Mouse (Mus musculus) megakaryocyte, embryonic 14.5 days (primary cell): ENCODE results near the gene Oit1. TPM values are rescaled to one million over a fixed set of nuclear protein-coding genes. Genes with fewer than 3 reads are reported as not detected.

ENCODE experiments used
- H3K27me3 ChIP-seq: replicated peaks from 2 replicates; pipeline ENCODE3; 2012; ENCODE audit warnings: inconsistent platforms
- H3K36me3 ChIP-seq: replicated peaks from 2 replicates; pipeline ENCODE3; 2012; ENCODE audit warnings: low read length, inconsistent platforms, mixed read lengths
- H3K4me1 ChIP-seq: 2 replicates; pipeline ENCODE4 v1.6.1; 2012; ENCODE audit warnings: inconsistent platforms
- H3K4me3 ChIP-seq: replicated peaks from 2 replicates; pipeline ENCODE3; 2012; ENCODE audit warnings: moderate library complexity, mild to moderate bottlenecking, inconsistent platforms
- H3K9me3 ChIP-seq: 2 replicates; pipeline ENCODE4 v1.6.1; 2012; ENCODE audit warnings: inconsistent platforms
- FLI1 ChIP-seq: IDR thresholded peaks from 2 replicates; pipeline ENCODE4 v1.6.1; 2012; ENCODE audit warnings: low read length, inconsistent platforms, mixed read lengths
- GATA1 ChIP-seq: IDR thresholded peaks from 3 replicates; pipeline ENCODE4 v1.6.1; 2012; ENCODE audit warnings: mixed read lengths, low read length, inconsistent platforms, borderline replicate concordance
- polyA plus RNA-seq: library from polyadenylated mRNA; stranded (reverse); fragments of >175 nt; gene quantifications from 2 replicates; pipeline ENCODE4 v1.2.3, GENCODE M21; 2012; ENCODE audit warnings: low replicate concordance; ENCODE audit not compliant: insufficient read depth

Gene Oit1
- polyA plus RNA-seq, 1 experiment = not detected

- Histone ChIP-seq H3K27me3 (peaks cover 1% of the 10 kb centered on the region), H3K4me3 (no peak overlapping the region), H3K9me3 (no peaks in the 10 kb centered on the region), H3K36me3 (no peaks in the 10 kb centered on the region), H3K4me1 (no peaks in the 10 kb centered on the region)
- TF ChIP-seq FLI1 (no peak), GATA1 (no peak)
These were observed 9.2 kb downstream of the Oit1 start for GRCm38 (mm10) chr14:8369394-8369793.

DNA sequence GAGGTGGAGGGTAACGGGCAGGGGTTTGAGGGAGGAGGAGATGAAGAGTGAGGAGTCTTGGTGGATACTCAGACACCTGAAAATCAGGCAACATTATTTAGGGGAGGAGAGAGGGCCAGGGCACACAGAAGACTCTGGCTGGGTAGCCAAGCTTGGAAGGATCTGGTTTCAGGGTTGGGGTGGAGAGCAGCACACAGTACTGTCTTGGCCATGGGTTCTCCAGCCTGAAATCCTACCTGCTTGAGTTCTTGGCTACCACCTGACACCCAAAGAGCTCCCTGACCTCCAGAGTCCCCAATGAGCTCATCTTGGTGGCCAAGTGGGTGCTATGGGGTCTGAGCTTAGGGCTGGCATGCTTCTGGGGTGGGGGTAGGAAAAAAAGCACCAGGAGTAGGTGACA lies 9.7 kb downstream of the Oit1 start:
- H3K27me3 ChIP-seq = peaks cover 1% of the 10 kb centered on the region
- H3K36me3 ChIP-seq = no peaks in the 10 kb centered on the region
- TF ChIP-seq FLI1 (no peak), GATA1 (no peak)
- H3K4me1 ChIP-seq = no peaks in the 10 kb centered on the region
- no peak overlapping the region for H3K4me3 ChIP-seq
- H3K9me3 ChIP-seq = no peaks in the 10 kb centered on the region

GRCm38 (mm10) chr14:8367727-8368520 lies 10.6 kb downstream of the Oit1 start:
- no peak overlapping the region for H3K4me3 ChIP-seq
- H3K9me3 ChIP-seq = no peaks in the 10 kb centered on the region
- no peaks in the 10 kb centered on the region for H3K36me3 ChIP-seq
- no peaks in the 10 kb centered on the region for H3K27me3 ChIP-seq
- no peaks in the 10 kb centered on the region for H3K4me1 ChIP-seq
- no peak for TF ChIP-seq FLI1
- no peak for TF ChIP-seq GATA1

- H3K4me1 ChIP-seq = no peaks in the 10 kb centered on the region
- H3K27me3 ChIP-seq = no peaks in the 10 kb centered on the region
- H3K4me3 ChIP-seq = no peak overlapping the region
- H3K36me3 ChIP-seq = no peaks in the 10 kb centered on the region
- TF ChIP-seq GATA1 = no peak
- TF ChIP-seq FLI1 = no peak
- H3K9me3 ChIP-seq = no peaks in the 10 kb centered on the region
These were observed 11.4 kb downstream of the Oit1 start for GRCm38 (mm10) chr14:8367121-8367520.

DNA sequence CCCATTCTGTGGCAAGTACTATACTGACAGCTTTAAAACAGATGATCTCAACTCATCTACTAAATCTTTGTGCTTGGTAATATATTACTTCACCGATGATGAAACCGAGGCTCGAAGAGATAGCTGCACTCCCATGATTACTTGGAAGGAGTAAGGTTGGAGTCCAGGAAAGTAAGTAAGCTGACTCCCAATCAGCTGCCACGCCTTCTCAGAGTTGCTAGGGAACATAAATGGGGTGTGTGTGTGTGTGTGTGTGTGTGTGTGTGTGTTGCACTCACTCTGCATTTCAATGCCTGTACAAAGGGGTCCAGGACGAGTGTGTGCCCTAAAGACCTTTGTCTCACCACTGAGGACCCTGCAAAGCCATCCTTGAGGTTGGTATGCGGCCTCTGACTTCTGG lies 12.7 kb downstream of the Oit1 start:
- Histone ChIP-seq H3K4me3 (no peak overlapping the region), H3K9me3 (no peaks in the 10 kb centered on the region), H3K4me1 (no peaks in the 10 kb centered on the region), H3K36me3 (no peaks in the 10 kb centered on the region), H3K27me3 (no peaks in the 10 kb centered on the region)
- no peak for TF ChIP-seq GATA1
- no peak for TF ChIP-seq FLI1

- H3K9me3 ChIP-seq = no peaks in the 10 kb centered on the region
- H3K4me1 ChIP-seq = peaks cover 19% of the 10 kb centered on the region
- no peak for TF ChIP-seq FLI1
- no peak for TF ChIP-seq GATA1
- H3K36me3 ChIP-seq = no peaks in the 10 kb centered on the region
- peak overlapping the region; percentile 33 for H3K4me3 ChIP-seq
- H3K27me3 ChIP-seq = no peaks in the 10 kb centered on the region
These were observed 21.7 kb downstream of the Oit1 start for GRCm38 (mm10) chr14:8356836-8357235.

DNA sequence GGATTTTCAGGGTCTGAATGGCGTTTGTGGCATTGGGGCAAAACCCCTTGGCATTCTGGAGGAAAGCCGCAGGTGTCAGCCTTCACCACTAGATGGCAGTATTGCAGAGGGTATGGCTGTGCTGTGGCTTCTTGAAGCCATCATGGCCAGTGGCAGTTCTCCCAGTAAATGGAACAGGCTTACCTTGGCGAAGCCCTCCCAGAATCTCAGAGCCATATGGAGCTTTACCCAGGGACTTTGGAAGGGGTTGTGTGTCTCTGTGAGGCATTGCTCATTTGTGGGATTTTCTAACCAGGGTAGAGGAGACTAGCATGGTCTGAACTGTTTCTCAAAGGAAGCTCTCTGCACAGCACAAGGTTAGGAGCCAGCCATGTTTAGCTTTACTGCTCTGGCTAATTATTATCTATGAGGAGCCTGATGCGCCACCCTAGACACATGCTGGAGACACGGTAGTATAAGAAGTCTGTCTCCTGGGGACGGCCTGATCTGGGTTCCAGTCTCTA lies 22.5 kb downstream of the Oit1 start:
- H3K4me1 ChIP-seq = peaks cover 20% of the 10 kb centered on the region
- TF ChIP-seq FLI1 = no peak
- TF ChIP-seq GATA1 = no peak
- no peaks in the 10 kb centered on the region for H3K36me3 ChIP-seq
- no peaks in the 10 kb centered on the region for H3K27me3 ChIP-seq
- no peak overlapping the region for H3K4me3 ChIP-seq
- H3K9me3 ChIP-seq = no peaks in the 10 kb centered on the region

DNA sequence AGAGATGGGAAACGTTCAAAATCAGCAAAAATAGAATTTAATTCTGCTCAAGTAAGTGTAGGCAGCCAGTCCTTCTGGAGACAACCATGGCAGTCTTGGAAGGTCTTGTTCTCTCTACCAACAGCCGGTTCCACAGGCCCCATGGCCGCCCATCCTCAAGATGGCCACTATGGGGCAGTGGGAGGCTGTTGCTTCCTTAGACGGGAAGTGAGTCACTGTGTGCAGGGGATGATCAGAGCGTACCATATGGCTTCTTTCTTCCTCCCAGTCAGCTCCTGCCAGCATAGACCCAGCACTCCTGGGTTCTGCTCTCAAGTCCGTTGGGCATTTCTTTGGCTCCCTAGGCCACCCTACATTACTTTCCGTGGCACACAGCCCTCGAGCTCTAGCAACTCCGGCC lies 29.6 kb downstream of the Oit1 start:
- Histone ChIP-seq H3K4me1 (peaks cover 28% of the 10 kb centered on the region), H3K9me3 (no peaks in the 10 kb centered on the region)

GRCm38 (mm10) chr14:8346255-8346997 lies 32.1 kb downstream of the Oit1 start:
- peaks cover 21% of the 10 kb centered on the region for H3K4me1 ChIP-seq
- no peak overlapping the region for H3K4me3 ChIP-seq
- TF ChIP-seq FLI1 (no peak), GATA1 (no peak)
- H3K36me3 ChIP-seq = no peaks in the 10 kb centered on the region
- peaks cover 5% of the 10 kb centered on the region for H3K27me3 ChIP-seq
- no peaks in the 10 kb centered on the region for H3K9me3 ChIP-seq

More for the DNA sequence above, 29.6 kb downstream of the Oit1 start:
- TF ChIP-seq FLI1 = no peak
- TF ChIP-seq GATA1 = no peak
- H3K36me3 ChIP-seq = no peaks in the 10 kb centered on the region
- peak overlapping the region; percentile 26 for H3K4me3 ChIP-seq
- H3K27me3 ChIP-seq = peaks cover 5% of the 10 kb centered on the region

DNA sequence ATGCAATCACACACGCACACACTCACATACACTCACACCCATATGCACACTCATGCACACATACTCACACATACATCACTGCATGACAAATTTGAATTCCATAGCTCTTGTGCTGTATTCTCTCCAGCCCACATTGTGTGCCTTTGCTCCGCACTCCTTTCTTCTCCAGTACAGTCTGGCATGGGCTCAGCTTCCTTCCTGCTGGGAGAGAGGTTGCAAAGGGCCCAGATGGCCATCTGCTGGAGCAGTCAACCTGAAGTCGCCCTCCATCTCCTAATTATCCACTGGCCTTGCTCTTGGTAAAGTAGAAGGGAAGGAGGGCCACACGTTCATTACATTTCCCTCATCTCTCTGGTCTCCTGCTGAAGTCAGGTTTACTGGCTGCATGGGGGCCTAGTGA lies 33.0 kb downstream of the Oit1 start:
- Histone ChIP-seq H3K4me1 (peaks cover 15% of the 10 kb centered on the region), H3K4me3 (no peak overlapping the region), H3K9me3 (no peaks in the 10 kb centered on the region), H3K27me3 (peaks cover 5% of the 10 kb centered on the region), H3K36me3 (no peaks in the 10 kb centered on the region)
- TF ChIP-seq GATA1 (no peak), FLI1 (no peak)
